In genomic region chr8:43180054-43180690, GRCm38 (mm10) we compare ENCODE assay signal across 21 mouse cellular contexts. TPM values are rescaled to one million over a fixed set of nuclear protein-coding genes. Genes with fewer than 3 reads are reported as not detected.
DNase-seq lines count a peak whose midpoint lies in the region; ATAC-seq and TF ChIP-seq lines count a peak whose summit lies in the region.
"Had no signal": no experiment of that assay in that cellular context is flagged by ENCODE, and none has a peak within 500 bp of the region (broad histone marks: within the 10 kb centered on the region; RNA-seq: fewer than 3 reads in every experiment).

Gene Triml2 (plus strand): TSS chr8:43180541.

- no peak for ATAC-seq in midbrain, embryonic 11.5 days (ENCODE audit: low FRiP score)
- ATAC-seq in lung, postnatal 0 days: no peak
- ATAC-seq: activated CD4-positive, CD25-positive, alpha-beta regulatory T cell, adult 4 months; forebrain, embryonic 15.5 days had no signal

- H3K4me2 ChIP-seq in midbrain, embryonic 11.5 days: no peak within 1 kb of the TSS
- no peak within 1 kb of the TSS for H3K4me2 ChIP-seq in lung, postnatal 0 days (replicated peaks; ENCODE audit: low read depth, low read length)
- H3K4me2 ChIP-seq: embryonic facial prominence, embryonic 12.5 days; forebrain, embryonic 15.5 days; heart, embryonic 15.5 days; hindbrain, embryonic 14.5 days; intestine, embryonic 15.5 days had no signal

- 92% methylated on average over 13 of the region's 13 CpGs for WGBS in midbrain, embryonic 11.5 days
- WGBS in midbrain, embryonic 10.5 days: 95% methylated on average over 13 of the region's 13 CpGs
- WGBS in lung, postnatal 0 days: 93% methylated on average over 13 of the region's 13 CpGs

- no peak for TF ChIP-seq EP300 in lung, postnatal 0 days (IDR thresholded peaks at IDR 0.05)

- H3K9ac ChIP-seq in midbrain, embryonic 11.5 days (ENCODE audit: low read length): no peak within 1 kb of the TSS
- H3K9ac ChIP-seq in lung, postnatal 0 days (replicated peaks; ENCODE audit: low read depth): no peak within 1 kb of the TSS
- H3K9ac ChIP-seq: embryonic facial prominence, embryonic 12.5 days; forebrain, embryonic 15.5 days; heart, embryonic 15.5 days; hindbrain, embryonic 14.5 days; intestine, embryonic 15.5 days had no signal

- no peaks in the 10 kb centered on the region for H3K4me1 ChIP-seq in midbrain, embryonic 11.5 days (ENCODE audit: control insufficient read depth, insufficient read depth, low read length)
- H3K4me1 ChIP-seq in midbrain, embryonic 10.5 days: no peaks in the 10 kb centered on the region
- H3K4me1 ChIP-seq in lung, postnatal 0 days (ENCODE audit: insufficient read depth, low read depth, low read length): no peaks in the 10 kb centered on the region
- H3K4me1 ChIP-seq: embryonic facial prominence, embryonic 12.5 days; forebrain, embryonic 15.5 days; heart, embryonic 15.5 days; hindbrain, embryonic 10.5 days; intestine, embryonic 15.5 days had no signal

- no peaks in the 10 kb centered on the region for H3K27me3 ChIP-seq in midbrain, embryonic 11.5 days (ENCODE audit: control insufficient read depth, insufficient read depth, low read length)
- no peaks in the 10 kb centered on the region for H3K27me3 ChIP-seq in midbrain, embryonic 10.5 days (ENCODE audit: low read depth, poor library complexity, severe bottlenecking)
- H3K27me3 ChIP-seq in lung, postnatal 0 days (replicated peaks; ENCODE audit: insufficient read depth, low read length): no peaks in the 10 kb centered on the region
- H3K27me3 ChIP-seq: embryonic facial prominence, embryonic 12.5 days; forebrain, embryonic 15.5 days; heart, embryonic 15.5 days; intestine, embryonic 15.5 days had no signal

- H3K27ac ChIP-seq in midbrain, embryonic 11.5 days (ENCODE audit: low read depth, low read length): no peak within 1 kb of the TSS
- no peak within 1 kb of the TSS for H3K27ac ChIP-seq in midbrain, embryonic 10.5 days (replicated peaks)
- no peak within 1 kb of the TSS for H3K27ac ChIP-seq in lung, postnatal 0 days (ENCODE audit: low read length)
- H3K27ac ChIP-seq: embryonic facial prominence, embryonic 12.5 days; forebrain, embryonic 15.5 days; heart, embryonic 15.5 days; hindbrain, embryonic 10.5 days; hindbrain, embryonic 14.5 days; intestine, embryonic 15.5 days had no signal

- no peak within 1 kb of the TSS for H3K4me3 ChIP-seq in midbrain, embryonic 11.5 days (ENCODE audit: low read depth, low read length)
- no peak within 1 kb of the TSS for H3K4me3 ChIP-seq in midbrain, embryonic 10.5 days
- no peak within 1 kb of the TSS for H3K4me3 ChIP-seq in lung, postnatal 0 days (ENCODE audit: low read depth, low read length)
- H3K4me3 ChIP-seq: embryonic facial prominence, embryonic 12.5 days; forebrain, embryonic 15.5 days; heart, embryonic 15.5 days; hindbrain, embryonic 10.5 days; intestine, embryonic 15.5 days had no signal

- TF ChIP-seq CTCF in lung, postnatal 0 days (IDR thresholded peaks at IDR 0.05): no peak

- H3K9me3 ChIP-seq in midbrain, embryonic 11.5 days (ENCODE audit: control insufficient read depth, low read length): no peaks in the 10 kb centered on the region
- H3K9me3 ChIP-seq in midbrain, embryonic 10.5 days (replicated peaks): 0 out of 2 replicates have a peak, but pooled peaks cover 6% of the 10 kb centered on the region
- H3K9me3 ChIP-seq in lung, postnatal 0 days (ENCODE audit: low read length): no peaks in the 10 kb centered on the region
- H3K9me3 ChIP-seq: embryonic facial prominence, embryonic 12.5 days; forebrain, embryonic 15.5 days; heart, embryonic 15.5 days; hindbrain, embryonic 10.5 days; intestine, embryonic 15.5 days had no signal

- H3K36me3 ChIP-seq in midbrain, embryonic 11.5 days (ENCODE audit: control insufficient read depth, insufficient read depth, low read length): no peaks in the 10 kb centered on the region
- H3K36me3 ChIP-seq in midbrain, embryonic 10.5 days: no peaks in the 10 kb centered on the region
- H3K36me3 ChIP-seq in lung, postnatal 0 days (ENCODE audit: insufficient read depth, low read length): no peaks in the 10 kb centered on the region
- H3K36me3 ChIP-seq: embryonic facial prominence, embryonic 12.5 days; forebrain, embryonic 15.5 days; heart, embryonic 15.5 days; hindbrain, embryonic 10.5 days; intestine, embryonic 15.5 days had no signal

- DNase-seq in midbrain, embryonic 11.5 days (ENCODE audit: low spot score, missing footprints): peak; percentile 66
- no peak for DNase-seq in midbrain, embryonic 10.5 days (ENCODE audit: low spot score)
- DNase-seq in ES-CJ7 (ENCODE audit: low read depth, low spot score) (peak; percentile 99), WW6 (ENCODE audit: low read depth, low spot score) (peak; percentile 95)
- DNase-seq in lung, postnatal 36 days: no peak
- no peak for DNase-seq in lung, postnatal 0 days (ENCODE audit: low spot score)
- DNase-seq: adrenal gland, postnatal 14 days; cerebellum, adult 11-12 months; cerebellum, adult 9-10 months; cerebellum, postnatal 25 days; gastrocnemius, postnatal 10 days; heart, postnatal 14 days had no signal

RNA-seq across cellular contexts. Expression of gene Triml2, which starts in this region (rescaled TPM):
- polyA plus RNA-seq in midbrain, embryonic 11.5 days (2014; fragmentation: Nextera tagmentation; extraction: Ambion mirVana): not detected in 2 replicates
- not detected in 2 replicates for polyA plus RNA-seq in midbrain, embryonic 10.5 days (2016; fragmentation: Nextera tagmentation; extraction: Ambion mirVana)
- polyA plus RNA-seq in lung, postnatal 0 days (2015; fragmentation: Nextera tagmentation; extraction: Ambion mirVana): not detected in 2 replicates
- polyA plus RNA-seq: activated CD4-positive, CD25-positive, alpha-beta regulatory T cell, adult 4 months; cortical plate, adult 2 months; embryonic facial prominence, embryonic 12.5 days; forebrain, embryonic 11.5 days; forebrain, embryonic 15.5 days; heart, embryonic 15.5 days; hindbrain, embryonic 10.5 days; hindbrain, embryonic 14.5 days; intestine, embryonic 15.5 days had no signal

Comparison
In these comparisons a context has a peak if more than half of its experiments do, and no peak if none do; other contexts are left out.
1. Peak in DNase-seq in midbrain, embryonic 11.5 days; RNA of the gene not detected or under 1 TPM.
2. DNase-seq: peak in ES-CJ7 (single experiment) and WW6 (single experiment); none in midbrain, embryonic 10.5 days (single experiment), lung, postnatal 36 days (single experiment) and lung, postnatal 0 days (single experiment).